Mouse (Mus musculus) frontal cortex, adult 2 months (tissue): Measurements from ENCODE around the gene Fam129a. TPM values are rescaled to one million over a fixed set of nuclear protein-coding genes. Genes with fewer than 3 reads are reported as not detected.

Source experiments
- DNase-seq, 2 experiments: peaks; one replicate each; pipeline ENCODE4 v3.0.0; 2022; ENCODE audit warnings: low spot score in 1 of 2; ENCODE audit errors: extremely low spot score in 1 of 2
- polyA plus RNA-seq: library from polyadenylated mRNA; depleted of rRNA; stranded (reverse); fragments of >200 nt; gene quantifications from 2 replicates; pipeline ENCODE4 v1.2.3, GENCODE M21; 2012

Fam129a gene
- polyA plus RNA-seq, 1 experiment: 1.8 TPM

GRCm38 (mm10) chr1:151660883-151661282 lies 89.9 kb downstream of the Fam129a start:
- no peak for DNase-seq

DNA sequence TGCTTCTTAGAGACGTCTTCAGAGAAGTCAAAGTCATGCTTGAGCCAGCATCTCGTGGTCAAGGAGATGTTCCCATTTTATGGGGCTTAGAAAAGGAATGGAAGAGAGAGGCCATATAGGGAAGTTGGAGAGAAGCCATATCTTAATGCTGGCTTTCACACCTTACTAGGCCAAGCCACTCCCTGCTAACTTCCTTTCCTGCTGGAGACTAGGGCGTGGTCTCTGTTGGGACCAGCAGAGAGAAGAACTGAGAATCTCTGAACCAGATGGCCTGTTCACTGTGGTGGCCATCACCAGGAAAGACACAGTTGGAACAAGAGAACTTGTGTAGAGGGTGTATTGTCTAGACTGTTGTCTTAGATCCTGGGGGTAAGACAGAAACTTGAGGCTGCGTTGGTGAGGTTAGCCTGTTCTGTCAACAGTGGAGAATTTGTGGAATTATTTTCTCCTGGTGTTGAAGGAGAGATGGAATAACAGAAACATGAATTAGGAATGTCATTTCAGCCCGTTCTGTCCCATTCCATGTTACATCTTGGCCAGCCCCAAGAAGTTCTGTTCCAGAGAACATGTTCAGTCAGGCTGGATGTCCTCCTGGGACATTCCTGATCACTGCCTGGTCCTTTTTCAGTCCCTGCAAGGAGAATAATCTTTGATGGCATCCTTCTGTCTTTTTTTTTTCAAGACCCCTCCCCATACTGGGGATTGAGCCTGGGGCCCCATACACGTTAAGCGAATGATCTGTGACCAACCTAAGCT lies 90.9 kb downstream of the Fam129a start:
- DNase-seq: no peak

- no peak for DNase-seq
Measured at GRCm38 (mm10) chr1:151662958-151663357, 92.0 kb downstream of the Fam129a start.

DNA sequence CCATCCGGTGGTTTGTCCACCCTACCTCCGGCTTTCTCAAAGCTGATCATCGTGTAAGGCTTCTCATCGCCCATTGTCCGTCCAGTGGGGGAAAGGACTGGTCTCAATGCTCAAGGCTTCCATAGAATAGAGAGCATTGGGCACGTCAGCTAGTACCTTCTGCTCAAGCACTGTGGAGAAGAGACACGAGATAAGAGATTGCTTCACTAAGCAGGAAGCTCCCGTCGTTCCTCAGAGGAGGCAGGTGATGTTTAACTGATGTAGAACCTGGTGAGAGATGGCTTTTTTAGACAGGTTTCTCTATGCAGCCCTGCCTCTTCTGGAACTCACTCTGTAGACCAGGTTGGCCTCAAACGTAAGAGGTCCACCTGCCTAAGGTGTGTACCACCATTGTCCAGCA lies 93.4 kb downstream of the Fam129a start:
- DNase-seq: no peak

- no peak for DNase-seq
Measured at GRCm38 (mm10) chr1:151664837-151665431, 93.9 kb downstream of the Fam129a start.

DNA sequence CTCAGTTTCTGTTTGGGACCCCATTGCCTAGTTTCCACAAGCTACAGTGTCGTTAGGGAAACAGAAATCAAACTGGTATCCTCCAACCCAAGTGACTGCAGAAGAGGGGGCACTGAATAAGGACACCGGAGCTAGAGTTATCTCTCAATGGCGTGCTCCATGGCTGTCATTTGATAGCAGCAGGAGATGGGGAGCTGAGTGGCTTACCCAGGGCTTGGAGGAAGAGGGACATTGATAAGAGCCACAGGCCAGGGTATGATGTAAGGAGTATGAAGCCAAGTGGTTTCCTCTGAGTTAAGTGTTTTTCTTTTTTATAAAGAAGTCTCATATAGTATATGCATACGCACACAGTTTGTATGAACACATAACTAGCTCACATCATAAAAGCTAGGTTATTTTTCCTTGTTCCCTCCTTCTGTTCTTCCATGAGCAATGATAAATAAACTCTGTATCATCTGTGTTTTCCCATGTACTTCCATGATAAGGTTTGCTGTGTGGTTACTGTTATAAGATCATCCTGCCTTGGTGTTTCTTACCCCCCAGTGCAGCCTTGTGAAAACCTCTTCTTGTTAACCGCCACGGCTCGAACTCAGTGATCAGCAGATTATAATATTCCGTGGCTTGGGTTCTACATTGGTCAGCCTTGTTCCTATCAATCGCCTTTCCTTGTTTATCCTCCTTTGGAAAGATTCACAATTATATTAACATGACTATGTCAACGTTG lies 96.5 kb downstream of the Fam129a start:
- DNase-seq: no peak

DNA sequence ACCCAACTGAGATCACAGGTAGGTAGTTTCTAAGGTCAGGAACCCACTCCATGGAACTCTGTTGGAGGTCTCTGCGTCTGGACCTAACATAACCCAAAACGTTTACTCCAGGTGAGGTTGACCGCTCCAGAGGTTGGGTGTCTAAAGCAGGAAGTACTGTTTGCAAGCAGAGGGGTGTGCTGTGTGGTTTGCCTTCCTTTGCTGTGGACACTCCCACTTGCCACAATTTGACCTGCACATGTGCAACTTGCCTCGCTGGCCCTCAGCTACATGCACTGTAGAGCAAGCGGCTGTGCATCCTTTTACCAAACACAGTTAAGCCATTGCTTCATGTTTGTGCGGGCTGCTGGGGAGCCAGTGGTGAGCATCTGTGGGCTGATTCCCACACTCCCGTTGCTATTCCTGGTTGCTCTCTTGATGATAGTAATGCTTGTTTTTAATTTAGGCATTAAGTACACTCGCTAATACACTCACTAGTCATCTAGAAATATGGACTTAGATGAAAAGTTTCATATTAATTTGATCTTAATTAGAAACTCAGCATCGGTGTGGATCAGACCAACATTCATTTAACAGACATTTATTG lies 99.1 kb downstream of the Fam129a start:
- no peak for DNase-seq

DNA sequence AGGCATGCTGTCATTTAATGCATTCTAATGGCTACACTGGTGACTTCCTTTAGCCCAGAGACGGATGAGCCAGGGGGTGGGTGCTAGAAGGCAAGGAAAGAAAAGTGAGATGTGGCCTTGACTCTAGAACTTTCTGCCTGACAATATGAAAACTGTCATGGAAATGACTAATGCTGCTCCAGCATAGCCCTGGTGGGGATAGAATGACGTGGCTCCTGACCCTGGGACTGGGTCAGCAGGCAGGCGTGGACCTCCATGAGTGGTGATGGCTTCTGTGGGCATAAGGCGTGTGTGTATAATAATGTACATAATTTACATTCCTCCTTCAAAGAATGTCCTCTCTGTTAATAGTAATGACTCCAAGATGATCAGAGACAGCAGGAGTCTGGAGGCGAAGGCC lies 104.7 kb downstream of the Fam129a start:
- no peak for DNase-seq

GRCm38 (mm10) chr1:151677185-151677809 lies 106.3 kb downstream of the Fam129a start:
- DNase-seq: no peak

GRCm38 (mm10) chr1:151677975-151678374 lies 107.0 kb downstream of the Fam129a start:
- DNase-seq: no peak

DNA sequence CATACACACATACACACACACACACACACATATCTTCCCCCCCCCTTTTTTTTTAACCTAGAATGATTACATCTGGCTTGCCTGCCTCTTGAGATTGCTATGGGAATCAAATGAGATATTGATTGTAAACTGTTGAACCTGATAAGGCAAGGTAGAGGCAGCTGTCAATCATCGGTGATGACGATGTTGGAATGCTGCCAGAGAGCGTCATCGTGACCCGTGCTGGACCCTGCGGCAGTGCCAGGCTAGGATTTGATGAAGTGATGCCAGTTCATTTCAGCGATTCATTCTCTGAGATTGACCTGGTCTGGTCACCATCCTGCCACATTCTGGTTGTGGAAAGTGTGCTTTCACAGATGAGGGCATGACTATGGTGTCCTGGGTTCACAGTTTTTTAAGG lies 108.2 kb downstream of the Fam129a start:
- DNase-seq: no peak

GRCm38 (mm10) chr1:151679883-151680613 lies 109.1 kb downstream of the Fam129a start:
- no peak for DNase-seq

DNA sequence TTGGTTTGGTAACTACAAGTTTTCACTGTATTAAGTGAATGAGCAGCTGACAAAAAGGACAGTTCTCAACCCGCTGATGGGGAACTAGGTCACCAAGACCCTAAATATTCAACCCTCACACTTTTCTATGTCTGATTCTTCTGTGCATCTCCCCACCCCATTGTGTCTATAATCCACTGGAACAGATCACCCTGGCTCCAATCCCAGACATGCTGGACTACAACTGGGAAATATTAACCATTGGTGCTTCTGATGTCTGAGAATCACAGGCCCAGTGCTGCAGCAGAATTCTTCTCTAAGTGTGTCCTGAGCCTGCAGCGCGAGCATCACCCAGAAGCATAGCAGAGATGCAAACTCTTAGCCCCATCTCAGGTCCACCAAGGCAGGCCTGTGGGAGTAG lies 110.0 kb downstream of the Fam129a start:
- no peak for DNase-seq

GRCm38 (mm10) chr1:151682896-151683295 lies 111.9 kb downstream of the Fam129a start:
- DNase-seq: no peak

GRCm38 (mm10) chr1:151684451-151684892 lies 113.5 kb downstream of the Fam129a start:
- no peak for DNase-seq

DNA sequence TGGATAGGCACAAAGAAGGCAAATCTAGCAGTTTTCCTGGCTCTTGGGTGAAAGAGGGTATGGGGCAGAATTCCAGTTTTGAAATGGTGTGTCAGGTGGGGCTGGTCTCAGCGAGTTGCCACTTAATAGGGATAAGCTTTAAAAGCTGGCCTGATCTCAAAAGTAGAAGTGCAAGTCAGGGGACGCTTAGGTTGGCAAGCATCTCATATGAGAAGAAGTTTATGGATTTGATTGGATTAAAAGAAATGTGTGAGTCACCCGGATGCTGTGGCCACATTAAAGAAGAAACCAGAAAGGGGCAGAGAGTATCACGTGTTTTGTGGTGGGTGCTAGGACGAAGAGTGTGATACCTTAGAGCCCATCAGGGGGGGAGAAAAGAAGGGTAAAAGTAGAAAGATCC lies 114.0 kb downstream of the Fam129a start:
- DNase-seq: no peak

DNA sequence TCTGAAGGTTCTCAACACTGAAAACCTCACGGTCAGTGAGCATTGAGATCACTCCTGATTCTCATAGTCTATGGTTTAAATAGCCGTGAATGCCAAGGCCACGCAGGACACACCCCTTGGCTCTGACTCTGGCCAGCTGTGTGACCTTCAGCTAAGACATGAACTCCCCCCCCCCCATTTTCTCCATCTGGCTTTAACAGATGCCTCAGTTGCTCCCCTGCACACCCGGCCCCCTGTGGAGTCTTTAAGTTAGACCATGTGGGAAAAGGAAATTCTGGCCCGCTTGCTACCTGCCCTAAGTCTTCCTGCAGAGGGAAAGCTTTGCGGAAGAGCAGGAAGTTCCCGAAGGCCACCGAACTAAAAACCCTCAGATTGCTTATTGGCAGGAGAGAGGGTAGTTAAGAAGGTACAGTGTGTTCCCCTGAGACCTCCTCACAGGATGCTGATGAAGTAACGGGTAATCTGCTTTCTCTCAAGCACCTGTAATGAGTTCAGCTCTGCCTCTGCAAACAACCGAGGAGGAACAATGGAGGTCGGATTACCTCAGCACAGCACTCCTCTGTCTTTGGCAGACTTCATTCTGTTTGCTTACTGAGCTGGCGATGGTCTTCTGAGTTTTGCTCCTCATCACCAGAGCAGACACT lies 114.8 kb downstream of the Fam129a start:
- DNase-seq: no peak

DNA sequence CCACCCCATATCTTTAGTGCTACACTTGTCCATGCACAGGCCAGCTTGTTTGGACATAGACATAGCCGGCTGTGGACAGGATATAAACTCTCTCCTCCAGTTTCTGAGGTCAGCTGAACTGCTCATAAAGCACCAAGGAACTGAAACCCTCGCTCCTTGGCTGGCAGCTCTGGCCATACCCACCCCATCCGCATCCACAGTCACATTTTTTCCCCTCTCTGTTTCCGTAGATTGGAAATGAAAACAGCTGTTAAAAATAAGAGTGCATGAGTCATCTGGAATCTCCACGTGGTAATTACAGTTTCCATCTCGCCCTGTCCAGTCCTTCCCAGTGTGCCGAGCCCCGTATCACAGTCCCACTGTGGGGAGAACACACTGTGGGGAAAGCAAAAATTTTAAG lies 115.7 kb downstream of the Fam129a start:
- peak in 1 of 2 experiments; percentile 11 for DNase-seq

GRCm38 (mm10) chr1:151689032-151689431 lies 118.0 kb downstream of the Fam129a start:
- no peak for DNase-seq

DNA sequence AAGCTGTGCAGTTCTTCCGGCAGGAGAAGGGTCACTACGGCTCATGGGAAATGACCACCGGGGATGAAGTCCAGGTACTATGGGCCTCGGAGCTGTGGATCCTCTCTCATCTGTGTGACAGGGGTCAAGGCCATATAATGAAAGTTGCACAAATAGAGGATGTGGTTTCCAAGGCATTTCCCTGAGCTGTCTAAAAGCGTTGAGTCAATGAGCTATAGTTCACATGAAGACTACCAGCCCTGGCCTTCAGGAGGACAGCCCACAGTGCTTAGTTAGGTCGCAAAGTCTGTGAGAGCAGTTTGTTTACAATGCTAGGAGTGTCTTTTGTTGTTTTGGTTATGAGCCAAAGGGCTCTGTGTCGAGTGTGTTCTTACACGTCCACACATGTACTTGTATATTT lies 118.6 kb downstream of the Fam129a start:
- no peak for DNase-seq
